In the genomic region with DNA sequence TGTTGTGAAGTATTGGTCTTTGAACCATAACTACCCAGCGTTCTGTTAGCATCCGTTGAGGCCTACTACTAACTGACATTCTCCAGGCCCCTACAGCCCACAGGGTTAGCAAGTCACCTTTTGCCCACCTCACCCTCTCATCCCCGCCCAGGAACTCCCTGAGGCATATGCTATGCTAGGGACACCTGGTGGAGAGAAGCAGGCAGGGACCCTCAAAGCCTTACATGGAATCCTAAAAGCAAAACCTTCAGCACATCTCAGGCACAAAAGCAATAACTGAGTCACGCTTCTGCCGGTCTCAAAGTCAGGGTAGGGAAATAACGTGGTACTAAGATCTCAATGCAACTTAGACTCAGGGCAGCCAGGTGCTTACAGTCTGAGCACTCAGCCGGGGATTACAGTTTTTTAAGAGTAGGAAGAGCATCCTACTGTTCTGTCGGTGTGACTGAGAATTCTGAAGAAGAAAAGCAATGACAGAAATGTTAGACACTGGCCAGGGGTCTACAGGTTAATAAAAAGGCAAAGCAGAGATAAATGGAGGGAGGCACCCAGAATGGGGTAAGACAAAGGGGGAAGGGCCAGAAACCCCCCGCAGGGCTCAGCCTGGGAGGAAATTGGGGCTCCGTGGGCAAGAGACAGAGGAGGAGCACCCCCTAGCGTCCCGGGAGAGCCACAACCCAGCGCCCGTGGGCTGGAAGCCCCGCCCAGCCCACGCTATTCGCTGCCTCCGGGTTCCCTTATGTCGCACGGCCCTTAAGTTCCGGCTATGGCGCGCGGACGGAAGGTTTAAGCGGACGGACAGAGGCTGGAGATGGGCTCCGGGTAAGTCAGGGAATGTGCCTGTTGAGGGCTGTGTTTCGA, we compare ENCODE assay signal across 8 mouse cellular contexts. TPM values are rescaled to one million over a fixed set of nuclear protein-coding genes. Genes with fewer than 3 reads are reported as not detected.
DNase-seq lines count a peak whose midpoint lies in the region; ATAC-seq lines count a peak whose summit lies in the region.

TSS of gene Ints14 (plus strand) at position 789 of the 861 bp plus-strand sequence.

- peaks cover 7% of the 10 kb centered on the region; the same call in 1 of the 2 replicates for H3K4me1 ChIP-seq in intestine, embryonic 14.5 days (replicated peaks; ENCODE audit: control insufficient read depth, insufficient read depth, low read length)

- H3K4me2 ChIP-seq in intestine, embryonic 14.5 days (ENCODE audit: low read length), result peak within 1 kb of the TSS; percentile 91

- 3% methylated on average over 29 of the region's 29 CpGs for WGBS in intestine, embryonic 14.5 days

- ATAC-seq in intestine, embryonic 14.5 days (replicated peaks; ENCODE audit: low FRiP score, low TSS enrichment, low read depth), result peak; percentile 97

- no peaks in the 10 kb centered on the region for H3K27me3 ChIP-seq in intestine, embryonic 14.5 days (replicated peaks; ENCODE audit: control insufficient read depth, insufficient read depth, low read length)

- peak within 1 kb of the TSS; percentile 93 for H3K9ac ChIP-seq in intestine, embryonic 14.5 days (ENCODE audit: low read length)

- peak; percentile 94 to 97 for DNase-seq in adrenal gland, adult 18-20 months (ENCODE audit: low spot score in 2 of 2)
- DNase-seq in embryo, embryonic 11 days, result peak; percentile 97
- DNase-seq in gastrocnemius, postnatal 25 days, result peak; percentile 93
- DNase-seq in intestine, embryonic 14.5 days (ENCODE audit: low spot score), result peak; percentile 100
- peak; percentile 96 to 97 for DNase-seq in left cerebral cortex, postnatal 14 days (ENCODE audit: low spot score in 2 of 2)
- peak; percentile 97 for DNase-seq in mesoderm, embryonic 11.5 days (ENCODE audit: low read depth, low spot score)
- DNase-seq in right cerebral cortex, postnatal 36 days (ENCODE audit: low spot score in 2 of 2), result peak; percentile 89 to 93
- peak; percentile 95 for DNase-seq in yolk sac, embryonic 10.5 days (ENCODE audit: low spot score)

- H3K27ac ChIP-seq in intestine, embryonic 14.5 days (ENCODE audit: low read depth), result peak within 1 kb of the TSS; percentile 87

- intact Hi-C loops in left cerebral cortex, postnatal 14 days (cut with DNase I), result loop anchor here (2.0 to 10.0 kb wide), 4 partner anchors 58 to 686 kb away; partner anchors contain the start of gene Dis3l

- H3K36me3 ChIP-seq in intestine, embryonic 14.5 days (ENCODE audit: control insufficient read depth, insufficient read depth, low read length), result peaks cover 29% of the 10 kb centered on the region

- no peaks in the 10 kb centered on the region for H3K9me3 ChIP-seq in intestine, embryonic 14.5 days (ENCODE audit: control insufficient read depth, low read length)

- peak within 1 kb of the TSS; percentile 83 for H3K4me3 ChIP-seq in intestine, embryonic 14.5 days (ENCODE audit: low read depth, low read length)

RNA-seq across cellular contexts. Expression of gene Ints14, which starts in this region (rescaled TPM):
- 10 to 100 TPM; 22.3 to 23.5 TPM for total RNA-seq in adrenal gland, adult 18-20 months (2021)
- 10 to 100 TPM; 15.3 to 17.8 TPM for total RNA-seq in gastrocnemius, postnatal 25 days (2021)
- 57.4 and 64.9 TPM in 2 replicates for polyA plus RNA-seq in intestine, embryonic 14.5 days (2014; fragmentation: Nextera tagmentation; extraction: Ambion mirVana)
- 10 to 100 TPM; 21.5 to 21.8 TPM for total RNA-seq in left cerebral cortex, postnatal 14 days (2021)

Comparison
In these comparisons a context has a peak if more than half of its experiments do, and no peak if none do; other contexts are left out.
1. Peak in every context shown above with its lines: DNase-seq, ATAC-seq, H3K4me3 ChIP-seq and H3K27ac ChIP-seq.